Mouse (Mus musculus): ENCODE measurements at regions not wholly inside any gene's neighbourhood (a gene's known extent, or its start where the extent isn't known, plus 50 kb on each side); places are given as distances from the start of the nearest gene placed in this dataset.

GRCm38 (mm10) chr10:120691451-120691850 lies 207.4 kb downstream of the Msrb3 start:
- TF ChIP-seq JUND (conservative IDR thresholded peaks at IDR 0.05; ENCODE audit: low read depth, low read length) (no peak), RAD21 (IDR thresholded peaks at IDR 0.05; ENCODE audit: low read depth, low read length) (no peak), PAX5 (IDR thresholded peaks at IDR 0.05; ENCODE audit: low read length) (no peak), CHD2 (IDR thresholded peaks at IDR 0.05; ENCODE audit: low read length) (no peak), CTCF (conservative IDR thresholded peaks at IDR 0.05 in 1 of 2, IDR thresholded peaks at IDR 0.05 in 1 of 2; ENCODE audit: low read depth in 2 of 2, low read length in 2 of 2) (no peak), TCF12 (IDR thresholded peaks at IDR 0.05; ENCODE audit: low read depth, low read length) (no peak), POLR2A (IDR thresholded peaks at IDR 0.05; ENCODE audit: low read depth, low read length) (no peak), ZMIZ1 (IDR thresholded peaks at IDR 0.05; ENCODE audit: low read depth, low read length) (no peak), EP300 (IDR thresholded peaks at IDR 0.05; ENCODE audit: low read length) (no peak), NELFE (IDR thresholded peaks at IDR 0.05; ENCODE audit: low read depth, low read length) (no peak), CHD1 (IDR thresholded peaks at IDR 0.05; ENCODE audit: low read depth, low read length) (no peak)

All from CH12.LX (cell line).